Mouse (Mus musculus): ENCODE measurements around the gene Anapc15.

DNA sequence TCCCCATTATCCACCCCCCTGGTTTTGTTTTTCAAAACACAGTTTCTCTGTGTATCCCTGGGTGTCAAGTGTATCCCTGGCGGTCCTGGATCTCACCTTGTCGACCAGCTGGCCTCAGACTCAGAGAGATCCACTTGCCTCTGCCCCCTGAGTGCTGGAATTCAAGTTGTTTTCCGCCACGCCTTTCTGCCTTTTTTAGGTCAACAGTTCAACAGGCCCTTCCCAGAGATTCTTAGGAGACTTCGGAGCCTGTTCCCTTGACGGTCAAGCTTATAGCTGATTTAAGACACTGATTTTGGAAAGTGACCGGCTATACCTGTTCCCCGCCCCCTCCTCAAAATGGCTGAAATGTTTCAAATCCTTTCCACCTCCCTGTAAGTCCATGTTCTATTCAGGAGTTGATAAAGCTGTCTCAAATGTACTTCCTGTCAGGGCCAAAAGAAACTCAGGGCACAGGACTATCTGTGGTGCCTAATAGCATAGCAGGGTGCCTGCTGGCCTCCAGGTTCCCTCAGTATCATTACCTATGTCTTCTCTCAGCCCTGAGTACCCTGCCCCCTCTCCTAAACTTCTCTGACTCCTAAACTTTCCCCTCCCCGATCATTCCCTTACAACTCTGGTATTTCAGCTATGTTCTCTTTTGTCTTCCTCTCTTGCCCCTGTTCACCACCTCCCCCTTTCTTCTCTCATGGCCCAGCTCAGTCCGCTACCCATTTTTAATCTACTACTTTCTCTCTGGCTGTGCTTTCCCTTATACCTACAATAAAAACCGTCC, 3.2 kb downstream of the Anapc15 start:
- TF ChIP-seq CTCF (IDR thresholded peaks at IDR 0.05; ENCODE audit: low read depth, low read length): no peak
- TF ChIP-seq POLR2A (IDR thresholded peaks at IDR 0.05; ENCODE audit: insufficient read depth, low read length): no peak
- 0 out of 2 replicates have a peak, but pooled peaks have one; percentile 20 for TF ChIP-seq EP300 (IDR thresholded peaks at IDR 0.05; ENCODE audit: insufficient read depth, low read depth, low read length)

Data from ES-Bruce4 (cell line).